Mouse (Mus musculus): ENCODE results near the gene Fam49a.

- TF ChIP-seq EP300 (IDR thresholded peaks at IDR 0.05; ENCODE audit: insufficient read depth, low read depth, low read length) (no peak), CTCF (IDR thresholded peaks at IDR 0.05; ENCODE audit: low read depth, low read length) (no peak), POLR2A (IDR thresholded peaks at IDR 0.05; ENCODE audit: insufficient read depth, low read length) (no peak)
These were observed 16.0 kb downstream of the Fam49a start for GRCm38 (mm10) chr12:12277741-12278463.

Data from ES-Bruce4 (cell line).